Mouse (Mus musculus): ENCODE measurements around the gene Gm12253. TPM values are rescaled to one million over a fixed set of nuclear protein-coding genes. Genes with fewer than 3 reads are reported as not detected.

Gm12253 gene
- total RNA-seq (2022) = not detected

GRCm38 (mm10) chr11:58432259-58432658 lies at the start of gene Gm12253:
TSS of gene Gm12253 (plus strand) at chr11:58432559.
- DNase-seq = no peak

- DNase-seq = no peak
These were observed 32.2 kb upstream of the Gm12253 start for GRCm38 (mm10) chr11:58399985-58400645.

- no peak for DNase-seq
These were observed 31.7 kb upstream of the Gm12253 start for GRCm38 (mm10) chr11:58400655-58401054.

- no peak for DNase-seq
These were observed 24.3 kb upstream of the Gm12253 start for GRCm38 (mm10) chr11:58408066-58408465.

- DNase-seq = no peak
These were observed 14.0 kb upstream of the Gm12253 start for GRCm38 (mm10) chr11:58418336-58418735.

- DNase-seq = no peak
These were observed 11.5 kb upstream of the Gm12253 start, which contains the start of gene 1810065E05Rik for GRCm38 (mm10) chr11:58420815-58421214. TSS of gene 1810065E05Rik (plus strand) at chr11:58421111.

GRCm38 (mm10) chr11:58437866-58438265 lies 5.5 kb downstream of the Gm12253 start:
- DNase-seq = no peak

- no peak for DNase-seq
These were observed 20.4 kb downstream of the Gm12253 start, which contains the start of gene Lypd9 for GRCm38 (mm10) chr11:58452759-58453158. TSS of gene Lypd9 (minus strand) at chr11:58452923.

GRCm38 (mm10) chr11:58453592-58453991 lies 21.2 kb downstream of the Gm12253 start:
- DNase-seq = no peak

GRCm38 (mm10) chr11:58462170-58462569 lies 29.8 kb downstream of the Gm12253 start, which contains the start of gene Olfr30:
TSS of gene Olfr30 (minus strand) at chr11:58462270.
- DNase-seq = no peak

Other genes with a start within 250 kb of the Gm12253 start
- 10 to 100 TPM; 12.9 to 17.0 (median 16.2) TPM for gene Igtp, start 233.0 kb upstream of the Gm12253 start, total RNA-seq (2022)
- gene Irgm2, start 232.9 kb upstream of the Gm12253 start, total RNA-seq (2022) = 10 to 100 TPM; 14.7 to 19.4 (median 17.3) TPM
- not detected for gene 4930438A08Rik, start 157.8 kb upstream of the Gm12253 start, total RNA-seq (2022)
- gene Zfp692, start 125.5 kb upstream of the Gm12253 start, total RNA-seq (2022) = 10 to 100 TPM in 3 of 4 experiments, 1 to 10 TPM in 1; 9.6 to 26.7 (median 17.0) TPM
- 10 to 100 TPM; 44.3 to 65.6 (median 54.7) TPM for gene Zfp672, start 102.2 kb upstream of the Gm12253 start, total RNA-seq (2022)
- gene Sh3bp5l, start 101.8 kb upstream of the Gm12253 start, total RNA-seq (2022) = 10 to 100 TPM; 53.5 to 58.2 (median 55.9) TPM
- gene Lypd8, start 53.5 kb upstream of the Gm12253 start, total RNA-seq (2022) = not detected
- gene 1810065E05Rik, start 11.4 kb upstream of the Gm12253 start, total RNA-seq (2022) = not detected
- gene Lypd9, start 20.4 kb downstream of the Gm12253 start, total RNA-seq (2022) = not detected
- not detected for gene Olfr30, start 29.7 kb downstream of the Gm12253 start, total RNA-seq (2022)
- not detected for gene Olfr332, start 60.0 kb downstream of the Gm12253 start, total RNA-seq (2022)
- gene Olfr331, start 70.0 kb downstream of the Gm12253 start, total RNA-seq (2022) = not detected
- gene Olfr330, start 102.3 kb downstream of the Gm12253 start, total RNA-seq (2022) = 1 to 10 TPM in 3 of 4 experiments, under 1 TPM in 1; 0.49 to 1.8 (median 1.5) TPM
- gene Olfr329-ps, start 113.9 kb downstream of the Gm12253 start, total RNA-seq (2022) = 1 to 10 TPM in 1 of 4 experiments, under 1 TPM in 3; 0.22 to 1.2 (median 0.71) TPM
- under 1 TPM; 0.31 to 0.73 (median 0.40) TPM for gene Olfr328, start 123.1 kb downstream of the Gm12253 start, total RNA-seq (2022)
- gene Olfr224, start 138.0 kb downstream of the Gm12253 start, total RNA-seq (2022) = not detected
- not detected for gene Olfr325, start 145.2 kb downstream of the Gm12253 start, total RNA-seq (2022)
- gene Olfr324, start 162.6 kb downstream of the Gm12253 start, total RNA-seq (2022) = not detected
- not detected for gene 2210407C18Rik, start 183.5 kb downstream of the Gm12253 start, total RNA-seq (2022)
- gene Olfr323, start 197.9 kb downstream of the Gm12253 start, total RNA-seq (2022) = not detected
- gene Trim58, start 207.9 kb downstream of the Gm12253 start, total RNA-seq (2022) = not detected
- not detected for gene Olfr322, start 226.2 kb downstream of the Gm12253 start, total RNA-seq (2022)
- not detected for gene Olfr320, start 248.5 kb downstream of the Gm12253 start, total RNA-seq (2022)